ENCODE assay signal across 29 mouse cellular contexts in the genomic region with DNA sequence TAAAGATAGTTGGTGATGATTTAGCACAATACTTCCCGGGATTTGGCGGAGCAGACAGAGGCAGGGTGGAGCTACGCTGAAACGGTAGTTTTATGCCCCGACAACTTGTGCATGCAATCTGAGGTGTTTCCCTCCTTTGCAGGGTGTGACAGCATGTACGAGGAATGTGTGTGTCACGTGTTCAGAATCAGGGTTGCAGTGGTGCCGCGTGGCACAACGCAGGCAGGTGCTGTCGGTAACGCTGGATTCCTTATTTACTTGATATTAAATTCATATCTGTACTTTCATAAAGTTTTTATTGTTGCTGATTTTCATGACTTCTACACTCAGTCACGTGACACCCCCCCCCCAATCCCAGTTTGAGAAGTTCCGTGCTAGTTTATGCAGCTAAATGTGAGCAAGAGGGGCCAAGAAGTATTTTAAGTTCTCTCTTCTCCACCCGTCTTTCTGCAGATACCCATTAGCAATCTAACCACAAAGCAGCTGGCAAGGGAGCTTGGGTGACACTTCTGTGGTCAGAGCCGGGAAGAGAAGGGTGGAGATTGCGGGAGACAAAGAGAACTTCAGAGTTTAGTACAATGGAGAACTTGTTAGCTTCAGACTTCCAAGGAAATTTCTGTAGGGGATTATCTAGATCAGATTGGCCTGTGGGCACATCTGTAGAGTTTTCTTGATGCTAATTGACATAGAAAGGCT. TPM values are rescaled to one million over a fixed set of nuclear protein-coding genes. Genes with fewer than 3 reads are reported as not detected.
DNase-seq lines count a peak whose midpoint lies in the region; ATAC-seq and TF ChIP-seq lines count a peak whose summit lies in the region.
"Had no signal": no experiment of that assay in that cellular context is flagged by ENCODE, and none has a peak within 500 bp of the region (broad histone marks: within the 10 kb centered on the region; RNA-seq: fewer than 3 reads in every experiment).

No protein-coding gene starts in this region.

- no peak overlapping the region for H3K4me2 ChIP-seq in embryonic facial prominence, embryonic 13.5 days
- no peak overlapping the region for H3K4me2 ChIP-seq in kidney, embryonic 15.5 days
- H3K4me2 ChIP-seq: forebrain, embryonic 15.5 days; heart, embryonic 12.5 days; hindbrain, embryonic 13.5 days had no signal

- H3ac ChIP-seq in C2C12 (ENCODE audit: control insufficient read depth, insufficient read length, low read depth) = no peak overlapping the region

- no peak overlapping the region for H3K9ac ChIP-seq in embryonic facial prominence, embryonic 13.5 days
- H3K9ac ChIP-seq in kidney, embryonic 15.5 days = no peak overlapping the region
- H3K9ac ChIP-seq: forebrain, embryonic 15.5 days; heart, embryonic 12.5 days; hindbrain, embryonic 13.5 days; liver, embryonic 14.5 days had no signal

- no peak for ATAC-seq in embryonic facial prominence, embryonic 13.5 days (ENCODE audit: insufficient number of reproducible peaks, insufficient read depth, low FRiP score, low TSS enrichment, low read depth)
- peak; percentile 76 for ATAC-seq in megakaryocyte progenitor cell, adult 5-6 weeks (replicated peaks; ENCODE audit: poor library complexity)
- ATAC-seq in kidney, embryonic 15.5 days (replicated peaks; ENCODE audit: low FRiP score) = no peak
- ATAC-seq: CD4-positive, CD25-positive, alpha-beta regulatory T cell, adult 4 months; forebrain, embryonic 15.5 days; intestine, embryonic 16.5 days had no signal

- H3K79me2 ChIP-seq in C2C12 (ENCODE audit: control insufficient read depth, insufficient read depth) = no peaks in the 10 kb centered on the region

- no peaks in the 10 kb centered on the region for H3K79me3 ChIP-seq in C2C12 (ENCODE audit: low read depth)

- H3K36me3 ChIP-seq in C2C12 (ENCODE audit: control insufficient read depth, insufficient read depth) = no peaks in the 10 kb centered on the region
- no peaks in the 10 kb centered on the region for H3K36me3 ChIP-seq in embryonic facial prominence, embryonic 13.5 days
- H3K36me3 ChIP-seq in kidney, embryonic 15.5 days = no peaks in the 10 kb centered on the region
- H3K36me3 ChIP-seq: forebrain, embryonic 10.5 days; forebrain, embryonic 15.5 days; heart, embryonic 12.5 days; hindbrain, embryonic 13.5 days had no signal

- peak; percentile 60 for DNase-seq in 3T3-L1 (ENCODE audit: low read depth, low spot score)
- no peak for DNase-seq in retina, postnatal 1 day
- DNase-seq in frontal cortex, postnatal 36 days (ENCODE audit: low spot score in 2 of 2) = no peak
- DNase-seq: adrenal gland, adult 8-10 months; cerebellum, adult 8-10 months; cerebellum, postnatal 25 days; gastrocnemius, adult 2 months; gastrocnemius, postnatal 36 days; heart, adult 2 months; heart, postnatal 4 days; kidney, postnatal 36 days; liver; lung, adult 2 months; lung, postnatal 10 days; midbrain, embryonic 14.5 days; thymus, postnatal 4 days had no signal

- 0 out of 2 replicates have a peak overlapping the region, but pooled peaks have one; percentile 44 for H3K27ac ChIP-seq in embryonic facial prominence, embryonic 13.5 days
- H3K27ac ChIP-seq in kidney, embryonic 15.5 days = no peak overlapping the region
- H3K27ac ChIP-seq: forebrain, embryonic 10.5 days; forebrain, embryonic 15.5 days; gastrocnemius, adult 2 months; heart, adult 2 months; hindbrain, embryonic 13.5 days; liver, embryonic 14.5 days had no signal

- H3K27me3 ChIP-seq in C2C12 (ENCODE audit: control insufficient read depth, insufficient read depth, insufficient read length) = no peaks in the 10 kb centered on the region
- no peaks in the 10 kb centered on the region for H3K27me3 ChIP-seq in embryonic facial prominence, embryonic 13.5 days
- no peaks in the 10 kb centered on the region for H3K27me3 ChIP-seq in kidney, embryonic 15.5 days
- H3K27me3 ChIP-seq: forebrain, embryonic 15.5 days; heart, embryonic 12.5 days; hindbrain, embryonic 13.5 days had no signal

- no peak overlapping the region for H3K4me3 ChIP-seq in C2C12 (ENCODE audit: insufficient read depth, poor library complexity, severe bottlenecking)
- H3K4me3 ChIP-seq in embryonic facial prominence, embryonic 13.5 days = no peak overlapping the region
- no peak overlapping the region for H3K4me3 ChIP-seq in kidney, embryonic 15.5 days (replicated peaks)
- H3K4me3 ChIP-seq: forebrain, embryonic 10.5 days; forebrain, embryonic 15.5 days; gastrocnemius, adult 2 months; heart, adult 2 months; heart, embryonic 12.5 days; hindbrain, embryonic 13.5 days; megakaryocyte, embryonic 14.5 days had no signal

- no peak for TF ChIP-seq CTCF in C2C12 (IDR thresholded peaks at IDR 0.05; ENCODE audit: control insufficient read depth, insufficient read depth, insufficient read length)

- WGBS in embryonic facial prominence, embryonic 13.5 days = 73% methylated on average over 17 of the region's 17 CpGs
- WGBS in kidney, embryonic 15.5 days = 84% methylated on average over 17 of the region's 17 CpGs

- H3K4me1 ChIP-seq in embryonic facial prominence, embryonic 13.5 days = peaks cover 10% of the 10 kb centered on the region; the same call in 1 of the 2 replicates
- H3K4me1 ChIP-seq in kidney, embryonic 15.5 days = no peaks in the 10 kb centered on the region
- H3K4me1 ChIP-seq: forebrain, embryonic 15.5 days; heart, embryonic 12.5 days; hindbrain, embryonic 13.5 days had no signal

- no peaks in the 10 kb centered on the region for H3K9me3 ChIP-seq in embryonic facial prominence, embryonic 13.5 days
- H3K9me3 ChIP-seq in kidney, embryonic 15.5 days (replicated peaks) = no peaks in the 10 kb centered on the region
- H3K9me3 ChIP-seq: forebrain, embryonic 15.5 days had no signal

TF ChIP-seq in C2C12, 6 proteins besides CTCF, POLR2A, EP300 and RAD21:
- TF ChIP-seq MYOD1 (IDR thresholded peaks at IDR 0.05; ENCODE audit: control insufficient read depth, insufficient read length, low read depth) (peak; percentile 37), MAX (IDR thresholded peaks at IDR 0.05) (peak; percentile 90), USF1 (IDR thresholded peaks at IDR 0.05; ENCODE audit: low read depth) (peak; percentile 91), FOSL1 (IDR thresholded peaks at IDR 0.05; ENCODE audit: insufficient read depth, low read length, poor library complexity, severe bottlenecking) (no peak), MYOG (IDR thresholded peaks at IDR 0.05; ENCODE audit: control insufficient read depth, extremely low read depth, insufficient read length) (no peak), CEBPB (IDR thresholded peaks at IDR 0.05; ENCODE audit: low read depth) (no peak)
TF ChIP-seq in C2C12: peak in this region for 3.

RNA-seq across cellular contexts. Expression of a gene that starts 10.7 kb away (rescaled TPM):
- polyA plus RNA-seq in C2C12 (2012; fragmentation: generic; extraction: Trizol) = 0.02 TPM
- polyA plus RNA-seq in embryonic facial prominence, embryonic 13.5 days (2015; fragmentation: Nextera tagmentation; extraction: Ambion mirVana) = 5.8 and 6.7 TPM in 2 replicates
- total RNA-seq in megakaryocyte progenitor cell, adult 5-6 weeks (2015) = not detected in 2 replicates
- not detected in 2 replicates for total RNA-seq in megakaryocyte progenitor cell, adult 5-6 weeks (2017)
- 1.5 and 2.0 TPM in 2 replicates for polyA plus RNA-seq in kidney, embryonic 15.5 days (2015; fragmentation: Nextera tagmentation; extraction: Ambion mirVana)
- total RNA-seq: gastrocnemius, adult 2 months; gastrocnemius, postnatal 36 days had no signal
- polyA plus RNA-seq: CD4-positive, CD25-positive, alpha-beta regulatory T cell, adult 4 months; heart, postnatal 0 days had no signal

RNA-seq across cellular contexts. Expression of a gene that starts 36.9 kb away (rescaled TPM):
- 52.6 TPM for polyA plus RNA-seq in C2C12 (2012; fragmentation: generic; extraction: Trizol)
- 195 and 207 TPM in 2 replicates for polyA plus RNA-seq in embryonic facial prominence, embryonic 13.5 days (2015; fragmentation: Nextera tagmentation; extraction: Ambion mirVana)
- 61.7 and 79.5 TPM in 2 replicates for total RNA-seq in megakaryocyte progenitor cell, adult 5-6 weeks (2015)
- 93.5 and 120 TPM in 2 replicates for total RNA-seq in megakaryocyte progenitor cell, adult 5-6 weeks (2017)
- polyA plus RNA-seq in kidney, embryonic 15.5 days (2015; fragmentation: Nextera tagmentation; extraction: Ambion mirVana) = 158 and 175 TPM in 2 replicates

RNA-seq across cellular contexts. Expression of a gene that starts 42.3 kb away (rescaled TPM):
- polyA plus RNA-seq in C2C12 (2012; fragmentation: generic; extraction: Trizol) = 1,443 TPM
- 771 and 950 TPM in 2 replicates for polyA plus RNA-seq in embryonic facial prominence, embryonic 13.5 days (2015; fragmentation: Nextera tagmentation; extraction: Ambion mirVana)
- total RNA-seq in megakaryocyte progenitor cell, adult 5-6 weeks (2015) = 2,102 and 2,150 TPM in 2 replicates
- total RNA-seq in megakaryocyte progenitor cell, adult 5-6 weeks (2017) = 2,250 and 2,701 TPM in 2 replicates
- 783 and 843 TPM in 2 replicates for polyA plus RNA-seq in kidney, embryonic 15.5 days (2015; fragmentation: Nextera tagmentation; extraction: Ambion mirVana)
